Mouse (Mus musculus) CH12.LX (cell line): ENCODE measurements around the gene Rsu1. TPM values are rescaled to one million over a fixed set of nuclear protein-coding genes. Genes with fewer than 3 reads are reported as not detected.

Experiments used
- DNase-seq: peaks from one replicate; pipeline ENCODE4 v3.0.0-alpha.2; 2013; ENCODE audit errors: extremely low read depth
- H3K27ac ChIP-seq: 2 replicates; pipeline ENCODE4 v1.5.1; 2012; ENCODE audit warnings: low read depth, mild to moderate bottlenecking, control low read depth, moderate library complexity; ENCODE audit not compliant: insufficient read depth
- H3K27me3 ChIP-seq: replicated peaks from 2 replicates; pipeline ENCODE3; 2012; ENCODE audit warnings: inconsistent platforms
- H3K36me3 ChIP-seq, 2 experiments: replicated peaks in 1 of 2; 2 replicates each; pipeline versions ENCODE3 to v1.6.1; 2012; ENCODE audit warnings: inconsistent platforms in 1 of 2, low read length in 1 of 2, mild to moderate bottlenecking in 1 of 2, mixed read lengths in 1 of 2, moderate library complexity in 1 of 2; ENCODE audit not compliant: control insufficient read depth in 1 of 2, insufficient read depth in 1 of 2
- H3K4me1 ChIP-seq, 2 experiments: 2 replicates each; pipeline ENCODE4 v1.6.1; 2012; ENCODE audit warnings: inconsistent platforms in 1 of 2, moderate library complexity in 1 of 2; ENCODE audit not compliant: insufficient read depth in 2 of 2, control insufficient read depth in 1 of 2
- H3K4me2 ChIP-seq: 2 replicates; pipeline ENCODE4 v1.6.1; 2012; ENCODE audit warnings: low read depth, mild to moderate bottlenecking, control low read depth; ENCODE audit not compliant: poor library complexity, insufficient read depth, severe bottlenecking
- H3K4me3 ChIP-seq, 3 experiments: fragments of 150-350 bp in 1 of 3; sonication (generic) in 1 of 3; replicated peaks in 1 of 3; 2 replicates each; pipeline versions ENCODE3 to v1.5.1; 2011 to 2012; ENCODE audit warnings: low read depth in 2 of 3, low read length in 2 of 3, mild to moderate bottlenecking in 2 of 3, moderate library complexity in 2 of 3, control low read depth in 1 of 3, improper control_type of control experiment in 1 of 3, inconsistent platforms in 1 of 3, mixed read lengths in 1 of 3; ENCODE audit not compliant: poor library complexity in 1 of 3
- H3K79me2 ChIP-seq: replicated peaks from 2 replicates; pipeline ENCODE4 v1.6.1; 2012; ENCODE audit warnings: mild to moderate bottlenecking, moderate library complexity; ENCODE audit not compliant: control insufficient read depth, poor library complexity, insufficient read depth, severe bottlenecking; ENCODE audit errors: extremely low read depth
- H3K9ac ChIP-seq: 2 replicates; pipeline ENCODE4 v1.6.1; 2012; ENCODE audit warnings: low read depth, mild to moderate bottlenecking, control low read depth, moderate library complexity; ENCODE audit not compliant: insufficient read depth
- H3K9me3 ChIP-seq: replicated peaks from 2 replicates; pipeline ENCODE3; 2012; ENCODE audit warnings: low read length, inconsistent platforms, mixed read lengths
- CHD1 ChIP-seq: IDR thresholded peaks from 2 replicates; pipeline ENCODE4 v1.6.1; 2012; ENCODE audit warnings: low read depth, low read length, improper control_type of control experiment, inconsistent platforms
- CHD2 ChIP-seq: IDR thresholded peaks from 2 replicates; pipeline ENCODE4 v1.6.1; 2011; ENCODE audit warnings: low read length, improper control_type of control experiment
- ETS1 ChIP-seq: conservative IDR thresholded peaks from 2 replicates; pipeline ENCODE4 v1.6.1; 2012; ENCODE audit warnings: low read depth, mild to moderate bottlenecking, inconsistent platforms, low read length, improper control_type of control experiment, moderate library complexity
- GABPA ChIP-seq: IDR thresholded peaks from 2 replicates; pipeline ENCODE4 v1.6.1; 2012; ENCODE audit warnings: low read depth, low read length, improper control_type of control experiment, inconsistent platforms; ENCODE audit not compliant: insufficient replicate concordance
- HCFC1 ChIP-seq: IDR thresholded peaks from 2 replicates; pipeline ENCODE4 v1.6.1; 2012; ENCODE audit warnings: low read depth, mild to moderate bottlenecking, inconsistent platforms, low read length, improper control_type of control experiment
- IRF4 ChIP-seq: IDR thresholded peaks from 2 replicates; pipeline ENCODE4 v1.6.1; 2014; ENCODE audit warnings: low read depth, mild to moderate bottlenecking, inconsistent platforms, low read length, improper control_type of control experiment
- JUN ChIP-seq: IDR thresholded peaks from 2 replicates; pipeline ENCODE4 v1.6.1; 2011; ENCODE audit warnings: low read depth, mild to moderate bottlenecking, low read length, improper control_type of control experiment, moderate library complexity; ENCODE audit not compliant: insufficient read depth
- KAT2A ChIP-seq: IDR thresholded peaks from 2 replicates; pipeline ENCODE4 v1.6.1; 2012; ENCODE audit warnings: low read length, improper control_type of control experiment, inconsistent platforms; ENCODE audit not compliant: insufficient replicate concordance
- MAFK ChIP-seq: IDR thresholded peaks from 2 replicates; pipeline ENCODE4 v1.6.1; 2011; ENCODE audit warnings: low read length, improper control_type of control experiment; ENCODE audit not compliant: insufficient replicate concordance
- MEF2A ChIP-seq: IDR thresholded peaks from 2 replicates; pipeline ENCODE4 v1.6.1; 2014; ENCODE audit warnings: low read depth, mild to moderate bottlenecking, inconsistent platforms, low read length, improper control_type of control experiment, borderline replicate concordance
- NRF1 ChIP-seq: IDR thresholded peaks from 2 replicates; pipeline ENCODE4 v1.6.1; 2014; ENCODE audit warnings: low read depth, mild to moderate bottlenecking, inconsistent platforms, low read length, improper control_type of control experiment, moderate library complexity
- PAX5 ChIP-seq: IDR thresholded peaks from 2 replicates; pipeline ENCODE4 v1.6.1; 2012; ENCODE audit warnings: low read length, inconsistent platforms, mixed read lengths
- POLR2A ChIP-seq: IDR thresholded peaks from 2 replicates; pipeline ENCODE4 v1.6.1; 2011; ENCODE audit warnings: low read depth, mild to moderate bottlenecking, improper control_type of control experiment, low read length
- RAD21 ChIP-seq: IDR thresholded peaks from 2 replicates; pipeline ENCODE4 v1.6.1; 2011; ENCODE audit warnings: low read depth, mild to moderate bottlenecking, low read length, improper control_type of control experiment, moderate library complexity
- SMC3 ChIP-seq: IDR thresholded peaks from 2 replicates; pipeline ENCODE4 v1.6.1; 2011; ENCODE audit warnings: low read depth, low read length, improper control_type of control experiment
- TBP ChIP-seq: conservative IDR thresholded peaks from 2 replicates; pipeline ENCODE4 v1.6.1; 2011; ENCODE audit warnings: low read depth, low read length, improper control_type of control experiment
- UBTF ChIP-seq: IDR thresholded peaks from 2 replicates; pipeline ENCODE4 v1.6.1; 2012; ENCODE audit warnings: low read depth, mild to moderate bottlenecking, inconsistent platforms, low read length, improper control_type of control experiment, moderate library complexity
- USF1 ChIP-seq: IDR thresholded peaks from 2 replicates; pipeline ENCODE4 v1.6.1; 2014; ENCODE audit warnings: low read depth, mild to moderate bottlenecking, inconsistent platforms, low read length, improper control_type of control experiment
- USF2 ChIP-seq: conservative IDR thresholded peaks from 2 replicates; pipeline ENCODE4 v1.6.1; 2011; ENCODE audit warnings: low read depth, low read length, improper control_type of control experiment
- ZNF384 ChIP-seq: IDR thresholded peaks from 2 replicates; pipeline ENCODE4 v1.6.1; 2012; ENCODE audit warnings: low read depth, low read length, improper control_type of control experiment, inconsistent platforms
- dilution Hi-C: fragments of 300-500 bp; cut with MboI; formaldehyde crosslinking; loops from 2 replicates; pipeline ENCODE4 v1.14.3; 2020; ENCODE audit warnings: low sequenced_read_pairs; ENCODE audit not compliant: extremely low pct_unique_long_range_greater_than_20kb, extremely low pct_ligation_motif_present
- in situ Hi-C: fragments of 300-500 bp; cut with MboI; formaldehyde crosslinking; loops from 3 replicates; pipeline ENCODE4 v1.14.3; 2019; ENCODE audit warnings: low sequenced_read_pairs, low pct_ligation_motif_present, low pct_unique_long_range_greater_than_20kb, mixed read lengths
- polyA plus RNA-seq: library from polyadenylated mRNA; unstranded; fragments of >175 nt; gene quantifications from 2 replicates; pipeline ENCODE4 v1.2.1, GENCODE M21; 2012; ENCODE audit warnings: low read depth; ENCODE audit not compliant: insufficient read length
- total RNA-seq, 2 experiments: library from RNA; depleted of rRNA; stranded (reverse); fragments of 300-350 nt in 1 of 2; fragments of >200 nt in 1 of 2; gene quantifications; 2 replicates each; pipeline ENCODE4 v1.2.3; 2012 to 2014

Gene Rsu1
- total and polyA plus RNA-seq, 3 experiments: 29.5 to 108 (median 86.4) TPM

DNA sequence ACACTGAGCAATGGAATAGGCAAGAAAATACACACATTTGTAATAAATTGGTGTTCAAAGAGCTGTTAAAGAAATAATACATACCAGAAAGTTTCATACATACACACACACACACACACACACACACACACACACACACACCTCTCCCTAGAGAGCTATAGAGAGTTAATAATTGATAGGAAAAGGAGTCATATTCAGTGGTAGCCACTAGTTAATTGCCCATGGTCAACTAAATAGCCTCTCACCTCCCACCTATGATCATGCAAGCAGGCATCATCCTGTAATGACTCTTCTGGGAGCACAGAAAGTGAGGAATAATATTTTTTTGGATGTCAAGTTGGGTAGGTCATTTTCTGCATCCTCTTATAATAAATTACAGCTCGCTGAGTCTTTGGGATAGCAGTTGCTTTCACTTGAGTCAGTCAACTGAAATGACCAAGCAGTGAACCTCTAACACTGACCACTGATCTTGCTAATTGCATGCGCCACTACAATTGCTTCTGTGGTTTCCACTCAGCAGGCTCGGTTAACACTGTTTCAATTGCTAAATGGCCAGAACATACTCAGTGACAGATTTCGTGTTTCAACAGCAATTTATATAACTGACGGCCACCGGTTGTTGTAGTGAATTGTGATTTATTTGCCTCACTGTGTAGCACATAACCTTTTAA lies 68.3 kb downstream of the Rsu1 start (continued):
- no peak for TF ChIP-seq NRF1
- TF ChIP-seq, all 38 proteins: peak for 0

DNA sequence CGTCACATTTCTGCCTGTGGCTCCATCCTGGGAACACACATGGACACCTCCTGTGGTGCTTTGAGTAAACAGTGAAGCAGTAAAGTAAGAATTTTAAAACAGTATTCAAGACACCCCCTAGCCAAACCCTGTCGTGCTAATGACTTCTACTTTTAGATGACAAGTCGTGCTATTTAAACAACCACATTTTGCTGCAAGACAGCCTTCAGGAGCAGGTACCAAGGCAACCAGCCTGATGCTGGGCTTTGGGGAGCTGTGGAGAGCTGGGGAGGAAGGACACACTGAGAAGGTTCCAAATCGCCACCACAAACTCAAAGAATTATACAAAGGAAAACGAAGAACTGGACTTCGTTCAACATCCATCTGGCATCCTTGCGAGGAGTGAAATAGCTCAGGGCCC lies 71.5 kb downstream of the Rsu1 start:
- H3K4me1 ChIP-seq: no peaks in the 10 kb centered on the region
- DNase-seq: no peak
- no peak for TF ChIP-seq USF1
- no peak for TF ChIP-seq TBP
- TF ChIP-seq, all 38 proteins: peak for 0
- H3K27me3 ChIP-seq: no peaks in the 10 kb centered on the region
- no peak overlapping the region for H3K4me2 ChIP-seq
- in situ Hi-C loops: no loop called here
- H3K4me3 ChIP-seq: no peak overlapping the region
- H3K79me2 ChIP-seq: no peaks in the 10 kb centered on the region
- dilution Hi-C loops: no loop called here
- no peak overlapping the region for H3K27ac ChIP-seq
- peaks cover 0 to 25% of the 10 kb centered on the region in 2 experiments for H3K36me3 ChIP-seq
- no peak overlapping the region for H3K9ac ChIP-seq
- H3K9me3 ChIP-seq: no peaks in the 10 kb centered on the region

DNA sequence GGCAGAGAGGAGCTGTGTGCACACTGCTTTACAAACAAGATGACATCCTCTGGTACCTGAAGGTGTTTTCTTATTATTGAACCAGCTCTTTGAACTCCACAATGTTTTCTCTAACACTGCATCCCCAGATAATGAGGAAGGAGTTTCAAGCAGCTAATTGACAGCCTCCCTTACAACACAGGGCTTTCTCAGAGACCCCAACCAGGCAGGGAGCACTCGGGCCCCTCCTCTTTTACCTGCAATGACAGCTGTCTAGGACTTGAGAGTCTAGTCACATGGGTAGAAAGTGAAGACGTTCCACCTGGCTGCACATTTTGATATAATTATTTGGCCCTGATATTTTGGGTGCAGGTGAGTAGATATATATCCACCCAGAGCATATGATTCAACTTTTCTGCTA lies 72.2 kb downstream of the Rsu1 start:
- H3K9ac ChIP-seq: no peak overlapping the region
- dilution Hi-C loops: no loop called here
- no peak overlapping the region for H3K4me2 ChIP-seq
- no peaks in the 10 kb centered on the region for H3K9me3 ChIP-seq
- H3K4me3 ChIP-seq: no peak overlapping the region
- TF ChIP-seq UBTF (no peak), IRF4 (no peak), GABPA (no peak), CHD1 (no peak), KAT2A (no peak), SMC3 (no peak), USF2 (no peak), MAFK (no peak), POLR2A (no peak), JUN (no peak), MEF2A (no peak), ZNF384 (no peak), RAD21 (no peak), HCFC1 (no peak), NRF1 (no peak), CHD2 (no peak), ETS1 (no peak), PAX5 (no peak)
- DNase-seq: no peak
- H3K79me2 ChIP-seq: no peaks in the 10 kb centered on the region
- peaks cover 0 to 4% of the 10 kb centered on the region in 2 experiments; a peak in 1 of 4 replicates for H3K4me1 ChIP-seq
- no peaks in the 10 kb centered on the region for H3K27me3 ChIP-seq
- no peak overlapping the region for H3K27ac ChIP-seq
- in situ Hi-C loops: no loop called here
- peaks cover 0 to 26% of the 10 kb centered on the region in 2 experiments for H3K36me3 ChIP-seq
